8 mouse cellular contexts compared by ENCODE assay signal in genomic region chr2:94264006-94264405, GRCm38 (mm10).
A peak's percentile ranks its signal among the peaks of the same experiment; 100 is the strongest.
DNase-seq lines count a peak whose midpoint lies in the region; ATAC-seq and TF ChIP-seq lines count a peak whose summit lies in the region.

No protein-coding gene starts in this region.

- 4% methylated on average over 2 of the region's 2 CpGs for WGBS in kidney, postnatal 0 days
- WGBS in embryonic facial prominence, embryonic 14.5 days: 0% methylated on average over 2 of the region's 2 CpGs
- 0% methylated on average over 2 of the region's 2 CpGs for WGBS in hindbrain, embryonic 16.5 days
- 0% methylated on average over 2 of the region's 2 CpGs for WGBS in neural tube, embryonic 13.5 days

- no peak overlapping the region for H3K27ac ChIP-seq in kidney, postnatal 0 days
- H3K27ac ChIP-seq in embryonic facial prominence, embryonic 14.5 days (replicated peaks; ENCODE audit: low read depth, low read length): no peak overlapping the region
- H3K27ac ChIP-seq in hindbrain, embryonic 16.5 days (ENCODE audit: low read depth, low read length): peak overlapping the region; percentile 88
- H3K27ac ChIP-seq in neural tube, embryonic 13.5 days (replicated peaks): peak overlapping the region; percentile 71

- peaks cover 9% of the 10 kb centered on the region; the same call in 1 of the 2 replicates for H3K4me1 ChIP-seq in kidney, postnatal 0 days (replicated peaks; ENCODE audit: insufficient read depth, low read length)
- H3K4me1 ChIP-seq in embryonic facial prominence, embryonic 14.5 days (ENCODE audit: control insufficient read depth, insufficient read depth, low read length): peaks cover 28% of the 10 kb centered on the region
- H3K4me1 ChIP-seq in hindbrain, embryonic 16.5 days (ENCODE audit: control insufficient read depth, insufficient read depth, low read depth, low read length): peaks cover 38% of the 10 kb centered on the region
- peaks cover 52% of the 10 kb centered on the region for H3K4me1 ChIP-seq in neural tube, embryonic 13.5 days (replicated peaks)

- DNase-seq in kidney, postnatal 0 days (ENCODE audit: low spot score): no peak
- DNase-seq in kidney, postnatal 14 days: no peak
- DNase-seq in embryonic facial prominence, embryonic 14.5 days (ENCODE audit: low spot score): no peak
- no peak for DNase-seq in right cerebral cortex, postnatal 10 days (ENCODE audit: low spot score in 2 of 2)
- no peak for DNase-seq in gastrocnemius, postnatal 10 days
- DNase-seq in left cerebral cortex, postnatal 25 days (ENCODE audit: low spot score in 2 of 2): no peak

- H3K9ac ChIP-seq in kidney, postnatal 0 days (ENCODE audit: low read depth, low read length): no peak overlapping the region
- no peak overlapping the region for H3K9ac ChIP-seq in embryonic facial prominence, embryonic 14.5 days (ENCODE audit: low read depth, low read length)
- H3K9ac ChIP-seq in hindbrain, embryonic 16.5 days (ENCODE audit: low read depth, low read length): peak overlapping the region; percentile 59
- peak overlapping the region; percentile 68 for H3K9ac ChIP-seq in neural tube, embryonic 13.5 days

- H3K36me3 ChIP-seq in kidney, postnatal 0 days (ENCODE audit: insufficient read depth, low read length): no peaks in the 10 kb centered on the region
- H3K36me3 ChIP-seq in embryonic facial prominence, embryonic 14.5 days (ENCODE audit: control insufficient read depth, insufficient read depth, low read length): no peaks in the 10 kb centered on the region
- no peaks in the 10 kb centered on the region for H3K36me3 ChIP-seq in hindbrain, embryonic 16.5 days (ENCODE audit: control insufficient read depth, insufficient read depth, low read length)
- no peaks in the 10 kb centered on the region for H3K36me3 ChIP-seq in neural tube, embryonic 13.5 days

- TF ChIP-seq CTCF in kidney, postnatal 0 days (IDR thresholded peaks at IDR 0.05; ENCODE audit: low read depth): no peak

- H3K4me2 ChIP-seq in kidney, postnatal 0 days (ENCODE audit: low read length): peak overlapping the region; percentile 45
- peak overlapping the region; percentile 68 for H3K4me2 ChIP-seq in embryonic facial prominence, embryonic 14.5 days (ENCODE audit: low read depth, low read length)
- peak overlapping the region; percentile 89 for H3K4me2 ChIP-seq in hindbrain, embryonic 16.5 days (ENCODE audit: low read length)
- H3K4me2 ChIP-seq in neural tube, embryonic 13.5 days: peak overlapping the region; percentile 69

- intact Hi-C loops in left cerebral cortex, postnatal 25 days (cut with DNase I): loop anchor here (2.0 kb wide), 1 partner anchor 19 kb away; no protein-coding TSS in a partner anchor

- H3K4me3 ChIP-seq in kidney, postnatal 0 days (replicated peaks; ENCODE audit: low read depth, low read length): peak overlapping the region; percentile 11; the same call in 1 of the 2 replicates
- H3K4me3 ChIP-seq in embryonic facial prominence, embryonic 14.5 days (ENCODE audit: low read depth, low read length): peak overlapping the region; percentile 32
- H3K4me3 ChIP-seq in hindbrain, embryonic 16.5 days (ENCODE audit: low read length): peak overlapping the region; percentile 50
- H3K4me3 ChIP-seq in neural tube, embryonic 13.5 days: peak overlapping the region; percentile 38

- no peaks in the 10 kb centered on the region for H3K9me3 ChIP-seq in kidney, postnatal 0 days (replicated peaks; ENCODE audit: low read length)
- H3K9me3 ChIP-seq in embryonic facial prominence, embryonic 14.5 days (ENCODE audit: control insufficient read depth, low read length): no peaks in the 10 kb centered on the region
- H3K9me3 ChIP-seq in hindbrain, embryonic 16.5 days (ENCODE audit: control insufficient read depth, low read length): no peaks in the 10 kb centered on the region
- no peaks in the 10 kb centered on the region for H3K9me3 ChIP-seq in neural tube, embryonic 13.5 days

- peaks cover 18% of the 10 kb centered on the region for H3K27me3 ChIP-seq in kidney, postnatal 0 days (ENCODE audit: insufficient read depth, low read length)
- peaks cover 10% of the 10 kb centered on the region; the same call in 1 of the 2 replicates for H3K27me3 ChIP-seq in embryonic facial prominence, embryonic 14.5 days (replicated peaks; ENCODE audit: control insufficient read depth, insufficient read depth, low read length)
- no peaks in the 10 kb centered on the region for H3K27me3 ChIP-seq in hindbrain, embryonic 16.5 days (replicated peaks; ENCODE audit: control insufficient read depth, insufficient read depth, low read length)
- H3K27me3 ChIP-seq in neural tube, embryonic 13.5 days: no peaks in the 10 kb centered on the region

- no peak for ATAC-seq in kidney, postnatal 0 days (replicated peaks; ENCODE audit: low FRiP score, low read depth)
- ATAC-seq in embryonic facial prominence, embryonic 14.5 days (ENCODE audit: low read depth): no peak
- peak; percentile 2; the same call in 1 of the 2 replicates for ATAC-seq in hindbrain, embryonic 16.5 days
- no peak for ATAC-seq in neural tube, embryonic 13.5 days (ENCODE audit: low read depth)

Comparison
In these comparisons a context has a peak if more than half of its experiments do, and no peak if none do; other contexts are left out.
1. H3K27ac ChIP-seq: peak in hindbrain, embryonic 16.5 days (single experiment) and neural tube, embryonic 13.5 days (single experiment); none in kidney, postnatal 0 days (single experiment) and embryonic facial prominence, embryonic 14.5 days (single experiment).
2. H3K9ac ChIP-seq: peak in hindbrain, embryonic 16.5 days (single experiment) and neural tube, embryonic 13.5 days (single experiment); none in kidney, postnatal 0 days (single experiment) and embryonic facial prominence, embryonic 14.5 days (single experiment).
3. Peak in every context shown above with its lines, with median percentiles within 50 percentile points of each other: H3K4me2 ChIP-seq and H3K4me3 ChIP-seq.